Mouse (Mus musculus): ENCODE data around the gene Rpl11.

Gene Rpl11

GRCm38 (mm10) chr4:136027416-136028131 lies 25.7 kb downstream of the Rpl11 start:
- DNase-seq (ENCODE audit: low read depth, low spot score): no peak

DNA sequence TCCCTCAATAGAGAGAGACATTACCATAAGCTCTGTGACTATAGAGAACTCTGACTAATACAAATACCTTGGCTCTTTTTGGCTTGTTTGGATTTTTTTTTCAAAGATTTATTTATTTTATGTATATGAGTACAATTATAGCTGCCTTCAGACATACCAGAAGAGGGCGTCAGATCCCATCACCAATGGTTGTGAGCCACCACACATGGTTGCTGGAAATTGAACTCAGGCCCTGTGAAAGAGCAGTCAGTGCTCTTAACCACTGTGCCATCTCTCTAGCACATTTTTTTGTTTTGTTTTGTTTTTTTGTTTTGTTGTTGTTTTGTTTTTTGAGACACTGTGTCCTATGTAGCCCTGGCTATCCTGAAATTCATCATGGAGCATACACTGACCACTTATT lies 27.9 kb downstream of the Rpl11 start:
- DNase-seq (ENCODE audit: low read depth, low spot score): no peak

- DNase-seq (ENCODE audit: low read depth, low spot score): no peak
These were observed 30.3 kb downstream of the Rpl11 start for GRCm38 (mm10) chr4:136022924-136023323.

GRCm38 (mm10) chr4:136021549-136022047 lies 31.6 kb downstream of the Rpl11 start, which contains the start of gene Eloa:
TSS of gene Eloa (minus strand) at chr4:136021763.
- peak; percentile 99 for DNase-seq (ENCODE audit: low read depth, low spot score)

DNA sequence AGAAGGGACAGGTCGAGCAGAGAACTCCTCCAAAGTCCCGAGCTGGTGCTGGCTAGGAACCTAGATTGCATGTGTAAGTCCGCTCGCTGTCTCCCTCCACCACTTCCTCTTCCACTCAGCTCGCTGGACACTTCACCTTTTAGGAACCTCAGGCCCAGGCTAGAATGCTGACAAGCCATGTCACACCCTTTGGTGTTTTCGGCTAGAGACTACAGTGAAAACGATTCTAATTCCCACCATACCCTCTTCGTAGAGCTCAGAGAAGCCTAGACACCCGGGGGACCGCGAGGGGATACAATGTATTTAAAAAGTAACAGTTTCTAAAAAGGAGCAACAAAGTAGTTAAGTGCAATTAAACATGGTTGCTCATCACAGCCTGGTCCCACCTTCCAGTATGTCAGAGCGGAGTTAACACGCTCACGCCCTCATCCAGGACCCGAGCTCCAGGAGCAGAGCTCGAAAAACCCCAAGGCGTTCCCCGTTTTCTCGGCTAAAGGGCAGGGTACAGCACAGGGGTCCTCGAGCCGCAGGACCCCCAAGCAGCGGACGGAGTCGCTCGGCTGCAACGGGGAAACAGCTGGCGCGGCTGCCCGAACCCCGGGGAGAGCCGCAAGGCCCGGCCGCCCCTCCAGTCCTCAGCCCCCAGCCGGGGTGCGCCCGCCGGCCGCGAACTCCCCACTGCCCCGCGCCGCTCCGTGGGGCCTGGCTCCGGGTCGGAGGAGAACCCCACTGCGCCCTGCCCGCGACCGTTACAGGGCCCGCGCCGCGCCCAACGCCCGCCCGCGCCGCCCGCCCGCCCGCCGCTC lies 32.3 kb downstream of the Rpl11 start:
- peak; percentile 34 for DNase-seq (ENCODE audit: low read depth, low spot score)

DNA sequence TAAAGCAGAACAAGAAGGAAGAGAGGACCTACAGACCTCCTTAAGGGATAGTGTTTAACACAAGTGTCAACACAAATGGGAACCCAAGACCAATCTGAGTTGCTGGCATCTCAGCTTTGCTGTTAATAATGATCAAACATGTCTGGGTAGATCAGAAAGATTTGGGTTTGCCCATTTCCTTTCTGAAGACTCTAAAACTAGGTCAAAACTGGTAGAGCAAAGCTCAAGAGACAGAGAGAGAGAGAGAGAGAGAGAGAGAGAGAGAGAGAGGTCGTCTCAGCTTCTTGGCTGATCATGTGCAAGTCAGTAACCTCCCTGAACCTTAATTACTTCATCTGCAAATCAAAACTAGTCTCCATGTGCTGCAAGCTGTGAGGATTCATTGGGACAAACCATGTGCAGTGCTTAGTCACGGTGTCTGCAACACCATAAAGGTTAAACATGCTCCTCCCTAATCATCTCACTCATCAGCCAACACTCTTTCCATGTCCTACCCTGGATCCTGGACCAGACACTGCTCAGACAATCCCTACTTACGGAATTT lies 37.1 kb downstream of the Rpl11 start:
- no peak for DNase-seq (ENCODE audit: low read depth, low spot score)

- DNase-seq (ENCODE audit: low read depth, low spot score): no peak
These were observed 42.6 kb downstream of the Rpl11 start for GRCm38 (mm10) chr4:136010586-136010985.

- no peak for DNase-seq (ENCODE audit: low read depth, low spot score)
These were observed 44.3 kb downstream of the Rpl11 start for GRCm38 (mm10) chr4:136008782-136009447.

DNA sequence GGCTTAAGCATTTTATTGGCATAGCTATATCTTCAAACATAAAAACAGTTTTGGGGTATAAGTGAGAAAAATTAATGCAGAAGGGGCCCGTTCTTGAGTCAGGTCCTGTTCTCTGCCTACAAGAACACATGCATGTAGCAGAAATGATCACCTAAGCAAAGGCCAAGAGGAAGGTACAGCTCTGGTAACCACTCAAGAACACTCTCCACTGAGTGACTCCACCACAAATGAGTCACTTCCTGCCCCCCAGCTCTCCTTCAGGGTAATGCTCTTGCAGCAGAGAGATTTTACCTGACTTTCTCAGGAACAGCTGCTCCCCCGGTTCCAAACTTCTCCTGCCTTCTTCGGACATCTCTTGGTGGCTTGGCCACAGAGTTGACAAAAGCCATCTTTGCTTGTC lies 46.4 kb downstream of the Rpl11 start:
- no peak for DNase-seq (ENCODE audit: low read depth, low spot score)

DNA sequence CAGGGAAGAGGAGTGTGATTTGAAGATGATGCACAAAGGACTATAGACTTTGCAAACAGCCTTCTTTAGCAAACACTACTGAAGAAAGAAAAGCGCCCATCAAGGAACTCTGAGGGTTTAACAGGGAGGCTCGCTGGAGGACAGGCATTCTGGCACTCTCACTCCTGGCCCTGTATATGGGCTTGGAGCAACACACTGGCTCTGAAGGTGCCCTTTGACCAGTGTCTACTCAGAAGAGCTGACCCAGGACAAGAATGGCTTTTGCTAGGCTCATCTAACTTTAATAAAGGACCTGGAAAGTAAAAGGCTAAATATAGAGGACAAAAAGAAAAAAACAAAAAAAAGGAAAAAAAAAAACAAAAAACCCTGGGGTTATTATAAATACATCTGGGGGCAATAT lies 48.3 kb downstream of the Rpl11 start:
- no peak for DNase-seq (ENCODE audit: low read depth, low spot score)

- DNase-seq (ENCODE audit: low read depth, low spot score): no peak
These were observed 49.0 kb downstream of the Rpl11 start for GRCm38 (mm10) chr4:136004107-136004675.

GRCm38 (mm10) chr4:135995118-135995517 lies 58.1 kb downstream of the Rpl11 start:
- DNase-seq (ENCODE audit: low read depth, low spot score): no peak

GRCm38 (mm10) chr4:135993941-135994340 lies 59.3 kb downstream of the Rpl11 start:
- DNase-seq (ENCODE audit: low read depth, low spot score): no peak

GRCm38 (mm10) chr4:135987714-135988113 lies 65.5 kb downstream of the Rpl11 start:
- DNase-seq (ENCODE audit: low read depth, low spot score): no peak

GRCm38 (mm10) chr4:135986943-135987710 lies 66.1 kb downstream of the Rpl11 start, which contains the start of gene Pithd1:
TSS of gene Pithd1 (minus strand) at chr4:135987264.
- peak; percentile 95 for DNase-seq (ENCODE audit: low read depth, low spot score)

DNA sequence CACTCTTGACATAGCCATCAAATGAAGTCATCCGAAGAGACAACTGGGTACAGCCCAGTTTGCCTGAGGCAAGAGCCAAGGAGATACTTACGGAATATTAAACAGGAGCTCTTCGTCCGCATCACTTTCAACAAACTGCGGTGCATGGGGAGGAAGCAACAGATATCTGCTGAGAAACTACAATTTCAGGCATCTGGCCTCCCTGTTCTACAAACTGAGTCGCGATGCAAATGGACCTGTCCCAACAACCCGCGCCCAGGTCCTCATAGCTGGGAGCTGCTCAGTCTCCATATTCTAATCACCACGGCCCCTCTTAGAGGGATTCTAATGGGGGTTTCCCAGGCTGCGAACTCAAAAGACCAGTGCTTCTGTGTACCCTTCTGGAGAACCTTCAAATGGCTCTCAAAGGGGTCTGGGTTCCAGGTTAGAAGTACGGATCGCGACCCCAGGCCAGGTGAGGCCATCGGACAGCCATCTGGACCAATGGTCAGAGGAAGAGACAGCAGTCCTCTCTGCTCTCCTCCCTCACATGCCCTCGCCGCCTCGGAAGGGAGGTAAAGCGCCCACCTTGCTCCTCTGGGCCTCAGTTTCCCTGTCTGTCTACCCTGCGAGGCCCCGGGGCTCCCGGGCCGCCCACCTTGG lies 66.8 kb downstream of the Rpl11 start:
- DNase-seq (ENCODE audit: low read depth, low spot score): no peak

DNA sequence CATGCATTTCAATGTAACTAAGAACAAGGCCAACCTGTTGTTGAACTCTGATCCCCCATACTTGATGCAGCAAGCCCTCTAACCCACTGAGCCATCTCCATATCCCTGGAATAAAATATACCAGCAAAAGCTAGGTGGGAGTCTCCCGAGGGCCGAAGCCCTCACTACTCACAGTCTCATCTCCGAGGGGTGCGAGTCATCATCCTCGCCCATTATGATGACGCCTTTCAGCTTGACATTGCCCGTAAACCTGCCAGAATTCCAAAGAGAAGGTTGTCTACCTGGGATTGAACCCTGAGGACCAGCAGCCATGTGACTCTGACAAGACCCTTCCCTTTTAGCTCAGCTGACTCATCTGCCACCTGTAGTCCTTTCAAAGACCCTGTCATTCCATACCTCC lies 67.5 kb downstream of the Rpl11 start:
- DNase-seq (ENCODE audit: low read depth, low spot score): no peak

DNA sequence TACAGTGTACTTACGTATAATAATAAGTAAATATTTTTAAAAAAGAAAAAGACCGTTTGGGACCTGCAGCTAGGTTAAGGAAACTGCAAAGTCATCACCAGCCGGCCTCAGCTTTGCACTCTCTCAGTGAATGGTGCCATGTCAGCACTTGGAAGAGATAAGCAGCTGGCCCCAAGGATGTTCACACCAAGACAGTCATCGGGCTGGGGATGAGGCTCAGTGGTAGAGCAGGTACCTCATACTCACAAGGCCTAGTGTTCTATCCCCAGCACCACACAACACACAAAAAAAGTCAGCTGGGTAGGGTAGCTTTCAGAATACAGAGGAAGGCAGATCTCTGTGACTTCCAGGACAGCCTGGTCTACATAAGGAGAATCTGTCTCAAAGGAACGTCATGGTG lies 68.0 kb downstream of the Rpl11 start:
- no peak for DNase-seq (ENCODE audit: low read depth, low spot score)

DNA sequence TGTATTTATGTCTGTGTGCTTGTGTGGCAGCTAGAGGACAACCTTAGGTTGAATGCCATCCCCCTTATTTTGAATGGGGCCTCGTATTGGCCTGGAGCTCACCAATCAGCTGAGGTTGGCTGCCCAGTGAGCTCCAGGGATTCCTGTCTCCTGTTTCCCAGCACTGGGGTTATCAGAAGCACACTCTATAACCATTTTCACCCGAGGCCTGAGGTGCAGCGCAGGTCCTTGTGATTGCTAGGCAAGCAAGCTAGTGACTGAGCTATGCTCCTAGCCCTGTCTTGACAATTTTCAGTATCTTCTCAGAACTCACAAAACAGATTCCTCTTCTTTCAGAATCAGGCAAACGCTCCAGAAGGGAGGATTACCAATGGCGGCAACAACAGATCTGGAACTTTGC lies 68.7 kb downstream of the Rpl11 start:
- DNase-seq (ENCODE audit: low read depth, low spot score): no peak

GRCm38 (mm10) chr4:135981524-135982063 lies 71.6 kb downstream of the Rpl11 start:
- DNase-seq (ENCODE audit: low read depth, low spot score): no peak
